Mouse (Mus musculus): ENCODE measurements around the gene Prickle4. TPM values are rescaled to one million over a fixed set of nuclear protein-coding genes. Genes with fewer than 3 reads are reported as not detected.
"Not testable (repeated sequence)": the region's sequence is repeated elsewhere in the genome, so short reads cannot be mapped to it uniquely, and the experiment has no call there.

The Prickle4 gene
- polyA plus RNA-seq, 1 experiment: 0.56 TPM

- DNase-seq (ENCODE audit: low read depth, low spot score): no peak
- 57% methylated on average over 5 of the region's 5 CpGs for WGBS
Observed at GRCm38 (mm10) chr17:47678238-47678637, 16.3 kb downstream of the Prickle4 start.

GRCm38 (mm10) chr17:47676581-47676980, 18.0 kb downstream of the Prickle4 start:
- 28% methylated on average over 9 of the region's 9 CpGs for WGBS
- DNase-seq (ENCODE audit: low read depth, low spot score): no peak

- WGBS: 53% methylated on average over 68 of the region's 68 CpGs
- no peak for DNase-seq (ENCODE audit: low read depth, low spot score)
Observed at GRCm38 (mm10) chr17:47672311-47673111, 22.0 kb downstream of the Prickle4 start.

- 78% methylated on average over 14 of the region's 14 CpGs for WGBS
Observed at GRCm38 (mm10) chr17:47671988-47672310, 22.6 kb downstream of the Prickle4 start.

GRCm38 (mm10) chr17:47669166-47669565, 25.4 kb downstream of the Prickle4 start:
- WGBS: 79% methylated on average over 4 of the region's 4 CpGs
- DNase-seq (ENCODE audit: low read depth, low spot score): no peak

More at GRCm38 (mm10) chr17:47671988-47672310, 22.6 kb downstream of the Prickle4 start:
- no peak for DNase-seq (ENCODE audit: low read depth, low spot score)

GRCm38 (mm10) chr17:47664474-47664873, 30.1 kb downstream of the Prickle4 start:
- WGBS: 75% methylated on average over 7 of the region's 7 CpGs
- DNase-seq (ENCODE audit: low read depth, low spot score): no peak

- DNase-seq (ENCODE audit: low read depth, low spot score): no peak
- 65% methylated on average over 9 of the region's 9 CpGs for WGBS
Observed at GRCm38 (mm10) chr17:47663009-47663713, 31.4 kb downstream of the Prickle4 start.

- DNase-seq (ENCODE audit: low read depth, low spot score): no peak
- 38% methylated on average over 3 of the region's 3 CpGs for WGBS
Observed at GRCm38 (mm10) chr17:47658741-47659243, 35.7 kb downstream of the Prickle4 start.

GRCm38 (mm10) chr17:47657901-47658300, 36.6 kb downstream of the Prickle4 start:
- DNase-seq (ENCODE audit: low read depth, low spot score): no peak
- WGBS: 58% methylated on average over 4 of the region's 4 CpGs

- WGBS: 47% methylated on average over 5 of the region's 5 CpGs
- no peak for DNase-seq (ENCODE audit: low read depth, low spot score)
Observed at GRCm38 (mm10) chr17:47655697-47656096, 38.8 kb downstream of the Prickle4 start.

GRCm38 (mm10) chr17:47654346-47654745, 40.2 kb downstream of the Prickle4 start:
- 89% methylated on average over 8 of the region's 8 CpGs for WGBS
- DNase-seq (ENCODE audit: low read depth, low spot score): not testable (repeated sequence)

- WGBS: 88% methylated on average over 2 of the region's 2 CpGs
- no peak for DNase-seq (ENCODE audit: low read depth, low spot score)
Observed at GRCm38 (mm10) chr17:47651953-47652352, 42.6 kb downstream of the Prickle4 start.

GRCm38 (mm10) chr17:47648966-47649365, 45.6 kb downstream of the Prickle4 start:
- DNase-seq (ENCODE audit: low read depth, low spot score): no peak
- WGBS: 79% methylated on average over 4 of the region's 4 CpGs

GRCm38 (mm10) chr17:47646683-47647082, 47.9 kb downstream of the Prickle4 start:
- DNase-seq (ENCODE audit: low read depth, low spot score): peak; percentile 50
- 93% methylated on average over 1 of the region's 1 CpGs for WGBS

- DNase-seq (ENCODE audit: low read depth, low spot score): no peak
- 85% methylated on average over 2 of the region's 2 CpGs for WGBS
Observed at GRCm38 (mm10) chr17:47642992-47643391, 51.5 kb downstream of the Prickle4 start.

Other genes starting within 250 kb of the Prickle4 start
- gene Taf8, start 192.4 kb downstream of the Prickle4 start, polyA plus RNA-seq (2012; rRNA removed): 15.3 and 19.7 TPM in 2 replicates
- 57.0 and 63.7 TPM in 2 replicates for gene Ccnd3, start 189.7 kb downstream of the Prickle4 start, polyA plus RNA-seq (2012; rRNA removed)
- 8.4 and 10.4 TPM in 2 replicates for gene Bysl, start 83.2 kb downstream of the Prickle4 start, polyA plus RNA-seq (2012; rRNA removed)
- 21.7 and 23.7 TPM in 2 replicates for gene Med20, start 83.2 kb downstream of the Prickle4 start, polyA plus RNA-seq (2012; rRNA removed)
- gene Gm20517, start 83.1 kb downstream of the Prickle4 start, polyA plus RNA-seq (2012; rRNA removed): 0.14 and 0.17 TPM in 2 replicates
- 5.0 and 9.2 TPM in 2 replicates for gene Usp49, start 64.0 kb downstream of the Prickle4 start, polyA plus RNA-seq (2012; rRNA removed)
- 105 and 126 TPM in 2 replicates for gene Tomm6, start 6.3 kb downstream of the Prickle4 start, polyA plus RNA-seq (2012; rRNA removed)
- 4.4 and 7.3 TPM in 2 replicates for gene Frs3, start 5.7 kb downstream of the Prickle4 start, polyA plus RNA-seq (2012; rRNA removed)
- gene Gm21981, start 281 bp downstream of the Prickle4 start, polyA plus RNA-seq (2012; rRNA removed): 0.70 and 0.87 TPM in 2 replicates
- 3.9 and 21.9 TPM in 2 replicates for gene Pgc, start 32.1 kb upstream of the Prickle4 start, polyA plus RNA-seq (2012; rRNA removed)
- gene Tfeb, start 42.3 kb upstream of the Prickle4 start, polyA plus RNA-seq (2012; rRNA removed): 18.0 and 20.3 TPM in 2 replicates
- 4.3 and 4.6 TPM in 2 replicates for gene Mdfi, start 140.0 kb upstream of the Prickle4 start, polyA plus RNA-seq (2012; rRNA removed)
- gene Foxp4, start 229.9 kb upstream of the Prickle4 start, polyA plus RNA-seq (2012; rRNA removed): 46.2 and 62.4 TPM in 2 replicates